In genomic region chr3:93014378-93014801, GRCm38 (mm10) we compare ENCODE assay signal across 10 mouse cellular contexts. TPM values are rescaled to one million over a fixed set of nuclear protein-coding genes. Genes with fewer than 3 reads are reported as not detected.
DNase-seq lines count a peak whose midpoint lies in the region; ATAC-seq and TF ChIP-seq lines count a peak whose summit lies in the region.
"Had no signal": no experiment of that assay in that cellular context is flagged by ENCODE, and none has a peak within 500 bp of the region (broad histone marks: within the 10 kb centered on the region; RNA-seq: fewer than 3 reads in every experiment).

No protein-coding gene starts in this region.

- TF ChIP-seq POLR2A in lung, adult 2 months (IDR thresholded peaks at IDR 0.05; ENCODE audit: borderline replicate concordance, extremely low read depth, low read depth, low read length) = no peak

- peak overlapping the region; percentile 45 for H3K4me3 ChIP-seq in lung, embryonic 15.5 days
- no peak overlapping the region for H3K4me3 ChIP-seq in lung, adult 2 months (replicated peaks; ENCODE audit: extremely low read depth, low read depth, low read length)
- H3K4me3 ChIP-seq in embryonic facial prominence, embryonic 12.5 days = peak overlapping the region; percentile 45

- H3K9me3 ChIP-seq in lung, embryonic 15.5 days = no peaks in the 10 kb centered on the region
- no peaks in the 10 kb centered on the region for H3K9me3 ChIP-seq in embryonic facial prominence, embryonic 12.5 days

- WGBS in lung, embryonic 15.5 days = 2% methylated on average over 24 of the region's 24 CpGs
- 1% methylated on average over 24 of the region's 24 CpGs for WGBS in lung, adult 2 months
- WGBS in embryonic facial prominence, embryonic 12.5 days = under 1% methylated on average over 24 of the region's 24 CpGs

- no peaks in the 10 kb centered on the region for H3K27me3 ChIP-seq in lung, embryonic 15.5 days
- H3K27me3 ChIP-seq in embryonic facial prominence, embryonic 12.5 days = 0 out of 2 replicates have a peak, but pooled peaks cover 6% of the 10 kb centered on the region

- intact Hi-C loops in heart, postnatal 14 days (cut with DNase I) = no loop called here

- peak overlapping the region; percentile 88 for H3K4me2 ChIP-seq in lung, embryonic 15.5 days
- peak overlapping the region; percentile 68 for H3K4me2 ChIP-seq in embryonic facial prominence, embryonic 12.5 days (replicated peaks)

- no peak overlapping the region for H3K27ac ChIP-seq in lung, embryonic 15.5 days
- peak overlapping the region; percentile 25; the same call in 1 of the 2 replicates for H3K27ac ChIP-seq in embryonic facial prominence, embryonic 12.5 days

- no peaks in the 10 kb centered on the region; the same call in 1 of the 2 replicates for H3K4me1 ChIP-seq in lung, embryonic 15.5 days
- H3K4me1 ChIP-seq in lung, adult 2 months (ENCODE audit: control insufficient read depth, insufficient read depth, low read length) = no peaks in the 10 kb centered on the region
- no peaks in the 10 kb centered on the region for H3K4me1 ChIP-seq in embryonic facial prominence, embryonic 12.5 days

- ATAC-seq in lung, embryonic 15.5 days (ENCODE audit: borderline replicate concordance, extremely low read depth, low FRiP score, low TSS enrichment) = peak; percentile 84; the same call in 1 of the 2 replicates
- ATAC-seq in embryonic facial prominence, embryonic 12.5 days (ENCODE audit: insufficient number of reproducible peaks, insufficient read depth, low FRiP score, low TSS enrichment) = peak; percentile 78
- ATAC-seq in monocyte, adult 5-6 weeks (replicated peaks; ENCODE audit: insufficient number of reproducible peaks, low FRiP score, low TSS enrichment, poor library complexity, severe bottlenecking) = no peak

- H3K9ac ChIP-seq in lung, embryonic 15.5 days = peak overlapping the region; percentile 36
- H3K9ac ChIP-seq in embryonic facial prominence, embryonic 12.5 days = peak overlapping the region; percentile 40

- DNase-seq in lung, adult 2 months = no peak
- peak; percentile 29 to 35 for DNase-seq in heart, postnatal 14 days
- DNase-seq in layer of hippocampus, adult 9-11 months = peak; percentile 13
- DNase-seq in mesoderm, embryonic 11.5 days (ENCODE audit: low read depth, low spot score) = peak; percentile 74
- peak; percentile 20 to 29 for DNase-seq in right cerebral cortex, postnatal 36 days (ENCODE audit: low spot score in 2 of 2)

- no peaks in the 10 kb centered on the region for H3K36me3 ChIP-seq in lung, embryonic 15.5 days
- no peaks in the 10 kb centered on the region for H3K36me3 ChIP-seq in embryonic facial prominence, embryonic 12.5 days

- TF ChIP-seq CTCF in lung, adult 2 months (IDR thresholded peaks at IDR 0.05; ENCODE audit: insufficient read depth, low read length) = no peak

RNA-seq across cellular contexts. Expression of gene Crct1, which starts 1.1 kb away (rescaled TPM):
- not detected in 2 replicates for polyA plus RNA-seq in lung, embryonic 15.5 days (2015; fragmentation: Nextera tagmentation; extraction: Ambion mirVana)
- 273 TPM in 1 of 2 replicates, not detected in the other for polyA plus RNA-seq in lung, adult 2 months (2012; rRNA removed)
- not detected in 2 replicates for polyA plus RNA-seq in embryonic facial prominence, embryonic 12.5 days (2016; fragmentation: Nextera tagmentation; extraction: Ambion mirVana)
- not detected for total RNA-seq in heart, postnatal 14 days (2021)
- not detected in 3 replicates for total RNA-seq in monocyte, adult 5-6 weeks (2017)
- total RNA-seq: adrenal gland, adult 18-20 months; neutrophil, adult 5-6 weeks had no signal

RNA-seq across cellular contexts. Expression of gene Lce1m, which starts 4.5 kb away (rescaled TPM):
- polyA plus RNA-seq in lung, embryonic 15.5 days (2015; fragmentation: Nextera tagmentation; extraction: Ambion mirVana) = not detected in 2 replicates
- 2.9 TPM in 1 of 2 replicates, not detected in the other for polyA plus RNA-seq in lung, adult 2 months (2012; rRNA removed)
- polyA plus RNA-seq in embryonic facial prominence, embryonic 12.5 days (2016; fragmentation: Nextera tagmentation; extraction: Ambion mirVana) = not detected in 2 replicates
- not detected for total RNA-seq in heart, postnatal 14 days (2021)
- total RNA-seq in monocyte, adult 5-6 weeks (2017) = not detected in 3 replicates
- total RNA-seq: adrenal gland, adult 18-20 months; neutrophil, adult 5-6 weeks had no signal

RNA-seq across cellular contexts. Expression of gene Lce3f, which starts 22.4 kb away (rescaled TPM):
- polyA plus RNA-seq in lung, embryonic 15.5 days (2015; fragmentation: Nextera tagmentation; extraction: Ambion mirVana) = not detected in 2 replicates
- 237 TPM in 1 of 2 replicates, not detected in the other for polyA plus RNA-seq in lung, adult 2 months (2012; rRNA removed)
- polyA plus RNA-seq in embryonic facial prominence, embryonic 12.5 days (2016; fragmentation: Nextera tagmentation; extraction: Ambion mirVana) = not detected in 2 replicates
- not detected for total RNA-seq in heart, postnatal 14 days (2021)
- not detected in 3 replicates for total RNA-seq in monocyte, adult 5-6 weeks (2017)
- total RNA-seq: adrenal gland, adult 18-20 months; neutrophil, adult 5-6 weeks had no signal

RNA-seq across cellular contexts. Expression of gene Lce3e, which starts 47.5 kb away (rescaled TPM):
- polyA plus RNA-seq in lung, embryonic 15.5 days (2015; fragmentation: Nextera tagmentation; extraction: Ambion mirVana) = not detected in 2 replicates
- 169 TPM in 1 of 2 replicates, not detected in the other for polyA plus RNA-seq in lung, adult 2 months (2012; rRNA removed)
- not detected in 2 replicates for polyA plus RNA-seq in embryonic facial prominence, embryonic 12.5 days (2016; fragmentation: Nextera tagmentation; extraction: Ambion mirVana)
- not detected for total RNA-seq in heart, postnatal 14 days (2021)
- total RNA-seq in monocyte, adult 5-6 weeks (2017) = not detected in 3 replicates
- total RNA-seq: adrenal gland, adult 18-20 months; neutrophil, adult 5-6 weeks had no signal

RNA-seq across cellular contexts. Expression of gene Gm4858, which starts 54.2 kb away (rescaled TPM):
- not detected in 2 replicates for polyA plus RNA-seq in lung, embryonic 15.5 days (2015; fragmentation: Nextera tagmentation; extraction: Ambion mirVana)
- polyA plus RNA-seq in lung, adult 2 months (2012; rRNA removed) = not detected in 2 replicates
- polyA plus RNA-seq in embryonic facial prominence, embryonic 12.5 days (2016; fragmentation: Nextera tagmentation; extraction: Ambion mirVana) = not detected in 2 replicates
- total RNA-seq in heart, postnatal 14 days (2021) = not detected
- 0.19 TPM in 1 of 3 replicates, not detected in the others for total RNA-seq in monocyte, adult 5-6 weeks (2017)
- total RNA-seq: adrenal gland, adult 18-20 months; neutrophil, adult 5-6 weeks had no signal
